Mouse (Mus musculus): ENCODE results near the gene Zfp385a. TPM values are rescaled to one million over a fixed set of nuclear protein-coding genes. Genes with fewer than 3 reads are reported as not detected.

The Zfp385a gene
- total and polyA plus RNA-seq, 3 experiments = 4.4 to 54.0 TPM; not detected in 1

DNA sequence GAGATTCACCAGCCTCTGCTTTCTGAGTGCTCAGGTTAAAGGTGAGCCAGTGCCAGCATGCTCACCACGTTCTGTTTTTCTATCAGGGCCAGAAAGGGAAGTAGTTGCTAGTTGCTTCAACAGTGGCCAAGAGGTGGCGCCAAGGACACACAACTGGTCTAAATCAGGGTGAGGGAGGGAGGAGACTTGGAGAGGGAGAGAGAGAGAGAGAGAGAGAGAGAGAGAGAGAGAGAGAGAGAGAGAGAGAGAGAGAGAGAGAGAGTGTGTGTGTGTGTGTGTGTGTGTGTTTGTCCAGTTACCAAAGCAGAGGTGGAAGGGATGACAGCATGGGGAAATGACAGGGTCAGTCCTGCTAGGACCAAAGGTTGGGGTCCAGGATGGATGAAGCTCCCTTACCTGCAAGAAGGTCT lies 7.4 kb upstream of the Zfp385a start:
- no peak overlapping the region for H3K4me3 ChIP-seq (ENCODE audit: control insufficient read depth in 1 of 2, insufficient read depth in 1 of 2, low read depth in 2 of 2, low read length in 2 of 2)
- H3K27ac ChIP-seq (ENCODE audit: control insufficient read depth, low read depth, low read length) = no peak overlapping the region
- H3K79me2 ChIP-seq (ENCODE audit: control insufficient read depth, insufficient read depth, low read length, poor library complexity) = no peaks in the 10 kb centered on the region
- H3K9ac ChIP-seq (ENCODE audit: control insufficient read depth, low read depth, low read length, poor library complexity, severe bottlenecking) = no peak overlapping the region
- TF ChIP-seq ZNF384 (IDR thresholded peaks at IDR 0.05; ENCODE audit: low read depth, low read length) (0 out of 2 replicates have a peak, but pooled peaks have one; percentile 26), MAZ (IDR thresholded peaks at IDR 0.05; ENCODE audit: low read depth, low read length) (peak; percentile 50; the same call in 1 of the 2 replicates), POLR2A (IDR thresholded peaks at IDR 0.05; ENCODE audit: control insufficient read depth in 1 of 2, insufficient read depth in 1 of 2, low read depth in 1 of 2, low read length in 2 of 2, poor library complexity in 1 of 2) (0 out of 4 replicates have a peak, but pooled peaks of 1 of the 2 experiments have one; percentile 8), CTCF (IDR thresholded peaks at IDR 0.05 in 2 of 3, conservative IDR thresholded peaks at IDR 0.05 in 1 of 3; ENCODE audit: control insufficient read depth in 1 of 3, insufficient read depth in 1 of 3, low read depth in 2 of 3, low read length in 3 of 3, poor library complexity in 1 of 3, severe bottlenecking in 1 of 3) (peak; percentile 27 to 66 (median 63)), RAD21 (IDR thresholded peaks at IDR 0.05; ENCODE audit: low read depth, low read length) (peak; percentile 53), SMC3 (IDR thresholded peaks at IDR 0.05; ENCODE audit: low read depth, low read length) (peak; percentile 45), MYC (IDR thresholded peaks at IDR 0.05; ENCODE audit: low read depth, low read length) (peak; percentile 38; the same call in 1 of the 2 replicates), NELFE (IDR thresholded peaks at IDR 0.05; ENCODE audit: low read depth, low read length) (no peak), HCFC1 (IDR thresholded peaks at IDR 0.05; ENCODE audit: low read depth, low read length) (no peak), MAX (IDR thresholded peaks at IDR 0.05; ENCODE audit: low read length) (no peak), SIN3A (IDR thresholded peaks at IDR 0.05; ENCODE audit: low read length) (peak; percentile 28; the same call in 1 of the 2 replicates), JUND (IDR thresholded peaks at IDR 0.05; ENCODE audit: low read depth, low read length) (peak; percentile 98)
- DNase-seq (ENCODE audit: low read depth, low spot score) = peak; percentile 82
- peaks cover 0 to 6% of the 10 kb centered on the region in 2 experiments; a peak in 2 of 4 replicates for H3K36me3 ChIP-seq (ENCODE audit: control insufficient read depth in 1 of 2, insufficient read depth in 2 of 2, low read length in 2 of 2)
- H3K27me3 ChIP-seq (ENCODE audit: control insufficient read depth in 1 of 2, insufficient read depth in 2 of 2, low read length in 2 of 2) = no peaks in the 10 kb centered on the region
- no peaks in the 10 kb centered on the region for H3K9me3 ChIP-seq (replicated peaks; ENCODE audit: insufficient read depth, low read length)
- no peaks in the 10 kb centered on the region for H3K4me1 ChIP-seq (ENCODE audit: control insufficient read depth in 1 of 2, insufficient read depth in 2 of 2, low read length in 2 of 2)

- TF ChIP-seq RAD21 (IDR thresholded peaks at IDR 0.05; ENCODE audit: low read depth, low read length) (no peak), USF1 (IDR thresholded peaks at IDR 0.05; ENCODE audit: low read depth, low read length) (no peak), NRF1 (IDR thresholded peaks at IDR 0.05; ENCODE audit: insufficient read depth, low read depth, low read length, poor library complexity, severe bottlenecking) (no peak), BHLHE40 (IDR thresholded peaks at IDR 0.05; ENCODE audit: borderline replicate concordance, low read depth, low read length) (no peak), E2F4 (IDR thresholded peaks at IDR 0.05; ENCODE audit: borderline replicate concordance, low read depth, low read length) (no peak), HCFC1 (IDR thresholded peaks at IDR 0.05; ENCODE audit: low read depth, low read length) (no peak), CHD1 (IDR thresholded peaks at IDR 0.05; ENCODE audit: low read depth, low read length) (no peak), GATA1 (IDR thresholded peaks at IDR 0.05; ENCODE audit: low read depth, low read length) (no peak), TBP (IDR thresholded peaks at IDR 0.05; ENCODE audit: low read depth, low read length) (no peak), POLR2A (IDR thresholded peaks at IDR 0.05; ENCODE audit: control insufficient read depth in 1 of 2, insufficient read depth in 1 of 2, low read depth in 1 of 2, low read length in 2 of 2, poor library complexity in 1 of 2) (no peak), UBTF (IDR thresholded peaks at IDR 0.05; ENCODE audit: borderline replicate concordance, insufficient read depth, low read depth, low read length) (no peak), TCF12 (IDR thresholded peaks at IDR 0.05; ENCODE audit: low read depth, low read length) (no peak), MAZ (IDR thresholded peaks at IDR 0.05; ENCODE audit: low read depth, low read length) (no peak), TAL1 (IDR thresholded peaks at IDR 0.05; ENCODE audit: low read length) (no peak), MAFK (IDR thresholded peaks at IDR 0.05; ENCODE audit: borderline replicate concordance, low read depth, low read length) (no peak)
- DNase-seq (ENCODE audit: low read depth, low spot score) = no peak
- Histone ChIP-seq H3K27ac (ENCODE audit: control insufficient read depth, low read depth, low read length) (no peak overlapping the region), H3K4me3 (ENCODE audit: control insufficient read depth in 1 of 2, insufficient read depth in 1 of 2, low read depth in 2 of 2, low read length in 2 of 2) (no peak overlapping the region), H3K9ac (ENCODE audit: control insufficient read depth, low read depth, low read length, poor library complexity, severe bottlenecking) (no peak overlapping the region), H3K36me3 (ENCODE audit: control insufficient read depth in 1 of 2, insufficient read depth in 2 of 2, low read length in 2 of 2) (peaks cover 0 to 6% of the 10 kb centered on the region in 2 experiments; a peak in 2 of 4 replicates), H3K79me2 (ENCODE audit: control insufficient read depth, insufficient read depth, low read length, poor library complexity) (no peaks in the 10 kb centered on the region), H3K27me3 (ENCODE audit: control insufficient read depth in 1 of 2, insufficient read depth in 2 of 2, low read length in 2 of 2) (no peaks in the 10 kb centered on the region), H3K4me1 (ENCODE audit: control insufficient read depth in 1 of 2, insufficient read depth in 2 of 2, low read length in 2 of 2) (no peaks in the 10 kb centered on the region), H3K9me3 (replicated peaks; ENCODE audit: insufficient read depth, low read length) (no peaks in the 10 kb centered on the region)
These were observed 5.9 kb upstream of the Zfp385a start for GRCm38 (mm10) chr15:103345789-103346188.

All from MEL (cell line).